8 mouse cellular contexts compared by ENCODE assay signal in the genomic region with DNA sequence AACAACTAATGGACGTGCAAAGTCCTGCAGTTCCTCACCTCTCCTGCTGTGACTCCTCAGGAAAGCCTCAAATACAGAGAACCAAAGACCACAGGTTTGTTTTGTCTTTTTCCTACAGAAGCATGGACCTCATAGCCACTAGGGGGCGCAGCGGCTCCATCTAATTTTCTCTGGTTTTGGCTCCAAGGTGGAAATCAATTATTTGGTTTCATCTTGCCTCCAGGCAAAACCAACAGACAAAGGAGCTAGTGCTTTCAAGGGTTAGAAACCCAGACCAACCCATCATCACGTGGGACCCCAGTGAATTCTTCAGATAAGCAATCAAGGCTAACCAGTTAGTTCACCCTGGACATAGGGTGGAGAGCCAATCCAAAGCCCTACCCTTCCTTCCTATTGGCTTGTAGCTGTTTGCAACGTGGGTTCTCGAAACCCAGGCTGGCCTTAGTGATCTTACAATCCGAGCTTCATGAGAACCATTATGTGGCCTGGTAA. TPM values are rescaled to one million over a fixed set of nuclear protein-coding genes. Genes with fewer than 3 reads are reported as not detected.
DNase-seq lines count a peak whose midpoint lies in the region; ATAC-seq lines count a peak whose summit lies in the region.

No protein-coding gene starts in this region.

- H3K4me1 ChIP-seq in intestine, embryonic 14.5 days (replicated peaks; ENCODE audit: control insufficient read depth, insufficient read depth, low read length), result 0 out of 2 replicates have a peak, but pooled peaks cover 4% of the 10 kb centered on the region

- DNase-seq in cerebellum, adult 11 months, result peak; percentile 51
- DNase-seq in c-Kit-positive CD71-positive TER-119-positive erythroid progenitor cells, embryonic 14.5 days (ENCODE audit: low spot score), result peak; percentile 86
- DNase-seq in intestine, embryonic 14.5 days (ENCODE audit: low spot score), result peak; percentile 93
- peak; percentile 66 to 82 for DNase-seq in left cerebral cortex, postnatal 14 days (ENCODE audit: low spot score in 2 of 2)
- DNase-seq in mesoderm, embryonic 11.5 days (ENCODE audit: low read depth, low spot score), result peak; percentile 87
- peak; percentile 55 to 83 for DNase-seq in spleen, adult 18-20 months

- no peak; the same call in 1 of the 2 replicates for ATAC-seq in cerebellum, adult (ENCODE audit: insufficient number of reproducible peaks, low FRiP score, low TSS enrichment)
- peak; percentile 50; the same call in 1 of the 2 replicates for ATAC-seq in frontal cortex, adult (ENCODE audit: low TSS enrichment)
- peak; percentile 43; the same call in 1 of the 2 replicates for ATAC-seq in intestine, embryonic 14.5 days (replicated peaks; ENCODE audit: low FRiP score, low TSS enrichment, low read depth)

- no peak overlapping the region for H3K9ac ChIP-seq in intestine, embryonic 14.5 days (ENCODE audit: low read length)

- H3K27ac ChIP-seq in intestine, embryonic 14.5 days (ENCODE audit: low read depth), result no peak overlapping the region

- no peak overlapping the region for H3K4me2 ChIP-seq in intestine, embryonic 14.5 days (ENCODE audit: low read length)

- H3K9me3 ChIP-seq in intestine, embryonic 14.5 days (ENCODE audit: control insufficient read depth, low read length), result no peaks in the 10 kb centered on the region

- intact Hi-C loops in left cerebral cortex, postnatal 14 days (cut with DNase I), result loop anchor here (2.0 to 5.0 kb wide), 2 partner anchors 16 to 202 kb away; a partner anchor contains a TSS

- WGBS in intestine, embryonic 14.5 days, result 23% methylated on average over 7 of the region's 7 CpGs

- H3K27me3 ChIP-seq in intestine, embryonic 14.5 days (replicated peaks; ENCODE audit: control insufficient read depth, insufficient read depth, low read length), result no peaks in the 10 kb centered on the region

- no peak overlapping the region for H3K4me3 ChIP-seq in intestine, embryonic 14.5 days (ENCODE audit: low read depth, low read length)

- no peaks in the 10 kb centered on the region for H3K36me3 ChIP-seq in intestine, embryonic 14.5 days (ENCODE audit: control insufficient read depth, insufficient read depth, low read length)

RNA-seq across cellular contexts. Expression of a gene that starts 1.7 kb away (rescaled TPM):
- 29.3 and 33.9 TPM in 2 replicates for polyA plus RNA-seq in intestine, embryonic 14.5 days (2014; fragmentation: Nextera tagmentation; extraction: Ambion mirVana)
- 1 to 10 TPM; 1.6 to 2.4 TPM for total RNA-seq in left cerebral cortex, postnatal 14 days (2021)

RNA-seq across cellular contexts. Expression of a gene that starts 9.7 kb away (rescaled TPM):
- 8.7 and 11.6 TPM in 2 replicates for polyA plus RNA-seq in intestine, embryonic 14.5 days (2014; fragmentation: Nextera tagmentation; extraction: Ambion mirVana)
- total RNA-seq in left cerebral cortex, postnatal 14 days (2021), result 1 to 10 TPM; 6.5 to 7.7 TPM

RNA-seq across cellular contexts. Expression of a gene that starts 17.8 kb away (rescaled TPM):
- polyA plus RNA-seq in intestine, embryonic 14.5 days (2014; fragmentation: Nextera tagmentation; extraction: Ambion mirVana), result 8.5 and 10.8 TPM in 2 replicates
- 1 to 10 TPM in 1 of 2 experiments, under 1 TPM in 1; 0.70 to 3.1 TPM for total RNA-seq in left cerebral cortex, postnatal 14 days (2021)

RNA-seq across cellular contexts. Expression of a gene that starts 41.8 kb away (rescaled TPM):
- polyA plus RNA-seq in intestine, embryonic 14.5 days (2014; fragmentation: Nextera tagmentation; extraction: Ambion mirVana), result 0.73 and 1.2 TPM in 2 replicates
- total RNA-seq in left cerebral cortex, postnatal 14 days (2021), result 10 to 100 TPM; 23.2 to 31.1 TPM

RNA-seq across cellular contexts. Expression of a gene that starts 49.7 kb away (rescaled TPM):
- 103 and 130 TPM in 2 replicates for polyA plus RNA-seq in intestine, embryonic 14.5 days (2014; fragmentation: Nextera tagmentation; extraction: Ambion mirVana)
- total RNA-seq in left cerebral cortex, postnatal 14 days (2021), result 10 to 100 TPM; 84.9 to 96.0 TPM
